Mouse (Mus musculus) adrenal gland, adult (tissue): ENCODE measurements around the gene Eml4.

Source experiments
- DNase-seq, 2 experiments: peaks; one replicate each; pipeline ENCODE4 v3.0.0; 2022 to 2023; ENCODE audit warnings: low spot score in 1 of 2; ENCODE audit not compliant: inconsistent age in 2 of 2

Eml4 gene

GRCm38 (mm10) chr17:83350379-83351091 lies at the start of gene Eml4:
TSS of gene Eml4 (plus strand) at chr17:83350931.
- peak; percentile 95 to 98 for DNase-seq

DNA sequence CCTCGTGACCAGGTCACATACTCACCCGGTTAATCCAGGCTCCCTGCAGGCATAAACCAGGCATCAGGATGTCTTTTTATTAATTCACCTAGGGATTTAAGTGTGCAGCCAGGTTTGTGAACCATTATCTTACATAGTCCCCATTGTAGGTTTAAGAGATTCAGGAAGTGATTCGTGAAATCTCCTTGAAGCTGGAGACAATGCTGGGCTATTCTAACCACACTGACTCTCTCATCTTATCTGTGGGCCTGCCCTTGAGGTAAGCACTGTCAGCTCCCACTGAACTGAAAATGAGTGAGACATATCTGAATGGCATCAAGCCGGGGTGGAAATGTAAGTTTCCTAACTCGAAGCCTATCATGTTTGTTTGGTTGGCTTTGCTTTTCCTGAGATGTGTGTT lies 49.3 kb upstream of the Eml4 start:
- DNase-seq: no peak

- no peak for DNase-seq
These were observed 46.5 kb upstream of the Eml4 start for GRCm38 (mm10) chr17:83304089-83304822.

DNA sequence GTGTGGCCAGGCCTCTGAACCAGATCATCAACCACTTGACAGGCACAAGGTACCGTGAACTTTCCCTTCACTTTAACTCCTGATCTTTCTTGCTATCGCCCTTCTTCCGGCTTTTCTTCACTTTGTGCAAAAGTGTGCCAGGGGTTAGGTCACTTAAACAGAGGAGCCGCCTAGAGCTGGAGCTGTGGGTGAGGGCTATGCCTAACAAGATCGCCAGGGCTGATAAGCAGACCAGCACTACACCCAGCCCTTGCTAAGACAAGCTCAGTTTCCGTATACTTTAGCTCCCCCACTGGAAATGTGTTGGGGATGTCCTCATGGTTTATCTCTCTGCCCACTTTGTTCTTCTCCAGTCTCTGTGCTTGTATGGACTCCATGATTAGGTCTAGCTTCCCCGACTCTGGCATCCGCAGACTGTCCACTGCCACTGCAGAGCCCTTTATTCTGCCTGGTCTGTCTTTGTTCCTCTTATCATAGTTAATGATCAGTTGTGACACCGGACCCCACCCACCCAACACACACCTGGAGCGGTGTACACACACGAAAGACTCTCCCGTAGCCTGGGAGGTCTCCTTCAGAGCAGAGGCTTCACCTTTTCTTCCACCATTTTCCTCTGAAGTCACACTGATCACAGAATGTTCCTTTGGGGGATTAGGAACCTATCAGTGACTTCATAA lies 43.6 kb upstream of the Eml4 start:
- DNase-seq: no peak

DNA sequence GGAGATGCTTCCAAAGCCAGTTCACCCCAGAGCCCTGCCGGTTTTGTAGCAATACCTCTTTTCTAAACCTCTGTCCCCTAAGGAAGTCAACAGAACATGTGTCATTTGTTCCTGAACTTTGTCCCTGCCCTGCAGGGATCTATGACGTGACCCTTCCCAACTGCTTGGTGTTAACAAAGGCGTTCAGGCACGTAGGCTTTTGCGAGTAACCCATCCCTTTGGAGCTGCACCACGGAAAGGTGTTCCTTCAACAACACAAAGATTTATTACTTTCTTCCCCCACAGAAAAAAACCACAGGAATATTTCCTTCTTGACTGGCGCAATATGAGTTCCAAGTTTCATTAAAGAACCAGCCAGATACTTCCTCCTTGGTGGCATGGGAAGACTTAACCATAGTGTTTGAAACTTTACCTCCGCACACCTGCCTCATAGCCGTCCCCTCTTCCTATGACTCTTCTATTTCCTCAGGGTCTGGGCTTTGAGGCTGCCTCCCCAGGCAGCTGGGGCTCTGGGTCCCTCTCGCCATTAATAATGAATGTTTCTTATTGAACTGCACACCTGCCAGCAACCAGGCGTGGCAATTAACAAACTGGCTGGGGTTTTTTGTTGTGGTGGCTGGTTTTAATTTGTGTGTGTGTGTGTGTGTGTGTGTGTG lies 43.0 kb upstream of the Eml4 start:
- no peak for DNase-seq

DNA sequence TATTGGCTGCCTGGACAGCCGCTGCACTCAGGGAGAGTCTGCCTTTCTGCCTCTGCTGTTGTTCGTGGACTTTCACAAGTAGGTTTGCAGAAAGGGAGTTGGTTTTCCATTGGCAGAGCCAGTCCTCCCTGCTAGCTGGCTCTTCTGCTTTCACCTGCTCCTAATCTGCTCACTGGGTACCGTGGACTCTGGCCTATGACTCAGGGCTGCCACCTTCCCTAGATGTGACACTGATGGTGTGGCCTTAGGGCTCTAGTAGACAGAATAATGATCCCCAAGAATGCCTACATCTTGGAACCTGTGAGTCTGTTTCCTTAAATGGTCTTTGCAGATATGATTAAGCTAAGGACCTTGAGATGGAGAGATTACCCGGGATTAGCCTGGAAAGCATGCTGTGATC lies 42.3 kb upstream of the Eml4 start:
- no peak for DNase-seq

- DNase-seq: no peak
These were observed 41.5 kb upstream of the Eml4 start for GRCm38 (mm10) chr17:83309243-83309642.

DNA sequence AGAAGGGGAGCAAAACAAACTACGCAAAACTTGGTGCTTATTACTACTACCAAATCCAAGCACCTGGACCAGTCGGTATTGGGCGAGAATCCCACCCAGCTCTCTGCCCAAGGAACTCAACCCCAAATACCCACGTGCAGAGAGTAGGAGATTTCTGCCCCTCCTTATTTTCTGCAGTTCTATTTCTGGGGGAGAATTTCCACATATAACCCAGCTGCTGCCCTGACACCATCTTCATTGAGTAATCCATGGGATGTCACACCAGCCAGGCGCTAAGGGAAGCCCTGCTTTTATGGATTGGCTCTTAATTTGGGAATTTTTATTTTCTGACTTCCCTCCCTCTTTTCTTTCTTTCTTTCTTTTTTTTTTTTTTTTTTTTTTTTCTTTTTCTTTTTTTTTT lies 38.9 kb upstream of the Eml4 start:
- no peak for DNase-seq

DNA sequence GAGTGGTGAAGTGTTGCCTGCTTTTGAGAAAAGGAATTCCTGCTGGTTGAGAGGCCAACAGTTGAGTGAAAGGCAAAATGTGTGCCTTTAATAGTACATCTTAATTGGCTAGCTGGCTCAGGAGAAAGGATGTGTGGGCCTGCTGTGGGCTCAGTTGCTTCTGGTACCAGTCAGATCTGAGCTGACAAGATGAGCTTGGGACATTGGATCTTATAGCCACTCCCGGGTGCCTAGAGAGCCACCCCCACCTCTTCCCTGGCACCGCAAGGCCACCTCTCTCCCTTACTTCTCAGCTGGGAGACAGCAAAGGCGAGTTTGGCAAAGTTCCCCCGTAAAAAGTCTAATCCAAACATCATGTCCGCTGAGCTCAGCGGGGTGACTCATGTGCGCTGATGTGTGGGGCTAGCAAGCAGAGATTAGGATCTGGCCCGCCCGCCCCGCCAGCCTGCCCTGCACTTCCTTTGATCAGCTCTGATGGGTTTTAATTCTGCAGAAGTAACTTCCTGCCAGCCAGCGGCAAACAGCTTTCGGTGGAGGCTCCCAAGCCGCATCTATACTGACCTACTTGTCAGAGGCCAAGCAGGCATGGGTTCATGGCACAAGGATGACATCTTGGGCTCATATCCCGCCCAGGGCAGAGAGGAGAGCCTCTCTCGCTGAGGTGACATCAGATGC lies 38.4 kb upstream of the Eml4 start:
- peak; percentile 86 to 95 for DNase-seq

GRCm38 (mm10) chr17:83313046-83313689 lies 37.6 kb upstream of the Eml4 start:
- DNase-seq: no peak

DNA sequence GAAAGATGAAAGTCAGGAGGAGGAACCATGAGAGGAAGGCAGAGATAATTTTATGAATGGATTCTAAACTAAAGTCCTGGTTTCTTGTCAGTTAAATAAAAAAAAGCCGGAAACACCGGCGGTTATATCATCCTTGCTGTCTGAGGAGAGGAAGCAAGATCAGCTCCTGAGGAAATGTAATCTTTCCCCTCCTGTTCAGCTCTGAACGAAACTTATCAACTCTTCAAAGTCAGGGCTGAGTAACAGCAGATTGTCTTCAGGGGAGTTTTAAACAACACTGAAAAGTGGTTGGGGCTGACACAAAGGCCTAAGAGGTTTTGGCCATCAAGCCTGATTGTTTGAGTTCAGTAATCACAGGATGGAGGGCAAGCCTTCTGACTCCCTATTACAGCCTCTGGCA lies 35.3 kb upstream of the Eml4 start:
- peak in 1 of 2 experiments; percentile 51 for DNase-seq

DNA sequence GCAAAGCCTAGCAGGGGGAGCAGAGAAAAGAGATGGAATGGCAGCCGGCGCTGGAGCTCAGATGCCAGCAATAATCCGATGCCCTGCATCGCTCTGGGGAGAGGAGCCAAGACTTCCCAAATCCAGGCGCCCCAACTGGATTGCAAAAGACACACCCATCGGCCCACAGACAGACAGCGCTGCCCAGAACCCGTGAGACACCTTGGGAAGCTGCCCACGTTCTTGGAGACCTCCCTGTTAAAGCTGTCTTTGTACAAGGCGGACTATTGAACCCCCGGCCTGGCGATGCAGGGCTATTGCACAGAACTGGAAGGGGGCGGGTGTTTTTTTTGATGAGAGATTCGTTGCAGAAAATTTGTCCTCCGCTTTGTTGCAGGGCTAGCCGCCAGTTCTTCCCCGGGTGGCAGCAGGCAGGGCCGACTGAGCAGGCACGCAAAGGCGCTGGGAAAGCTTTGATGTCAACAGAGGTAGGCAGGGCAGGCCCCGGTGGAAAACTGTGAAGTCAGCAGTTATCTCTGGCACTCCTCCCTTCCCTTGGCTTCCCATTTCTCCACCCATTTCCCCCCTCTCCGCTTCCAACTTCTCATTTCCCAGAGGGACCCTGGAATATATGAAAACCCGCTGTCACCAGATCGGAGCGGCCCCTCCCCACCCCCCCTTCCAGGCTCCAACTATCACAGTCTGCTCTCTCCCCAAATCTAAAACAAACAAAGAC lies 28.0 kb upstream of the Eml4 start:
- peak; percentile 70 to 88 for DNase-seq

DNA sequence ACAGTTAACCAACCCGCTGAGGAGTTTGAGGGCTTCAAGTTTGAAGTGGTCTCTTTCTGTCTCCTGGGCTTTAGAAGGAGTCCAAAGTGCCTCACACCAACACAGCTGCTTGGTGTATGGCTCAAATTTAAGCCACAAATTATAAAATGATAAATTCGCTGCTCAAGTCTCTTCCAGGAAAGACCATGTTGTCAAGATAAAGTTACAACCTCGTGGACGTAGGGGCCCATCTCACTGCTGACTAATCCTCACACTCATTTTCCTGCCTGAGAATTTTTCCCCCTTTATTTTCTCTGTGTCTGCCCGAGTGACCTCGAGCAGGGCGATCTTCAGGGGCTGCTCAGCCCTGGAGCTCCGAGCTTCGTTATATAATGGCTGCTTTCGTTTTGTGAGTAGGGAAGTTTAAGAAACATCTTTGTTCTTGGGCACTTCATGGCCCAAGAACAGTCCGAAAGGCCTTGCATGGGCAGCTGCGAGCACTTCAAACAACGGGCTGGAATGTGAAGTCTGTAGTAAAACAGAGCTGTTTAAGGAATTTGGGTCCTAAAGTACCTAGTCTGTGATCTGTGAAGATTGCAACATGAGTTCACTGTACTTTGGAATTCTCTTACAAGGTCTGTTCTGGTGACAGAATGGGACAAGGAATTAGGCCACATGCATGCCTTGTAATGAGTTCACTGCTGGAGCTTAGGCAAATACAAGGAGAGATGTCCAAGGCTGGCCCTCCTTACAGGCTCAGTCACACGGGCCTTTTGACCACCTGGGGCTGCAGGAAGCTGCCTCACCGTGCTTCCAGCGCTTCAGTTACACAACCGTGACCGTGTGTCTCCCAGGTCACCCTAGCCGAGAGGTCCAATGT lies 27.1 kb upstream of the Eml4 start:
- peak; percentile 65 to 89 for DNase-seq

DNA sequence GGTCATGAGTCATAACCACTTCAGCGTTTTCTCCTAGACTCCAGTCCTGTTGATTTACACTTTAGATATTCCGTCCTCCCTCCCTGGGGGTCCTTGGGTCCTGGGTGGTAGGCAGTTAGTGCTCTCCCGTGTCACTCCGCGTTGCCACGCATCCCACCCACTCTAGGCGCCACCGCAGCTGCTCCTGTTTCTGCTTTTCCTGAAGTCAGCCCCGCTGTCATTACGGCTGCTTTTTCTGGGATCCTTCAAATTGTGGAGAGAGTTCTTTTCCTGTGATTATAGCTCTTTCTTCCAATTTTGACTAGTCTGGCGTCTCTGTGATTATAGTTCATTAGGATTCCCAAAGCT lies 26.5 kb upstream of the Eml4 start:
- no peak for DNase-seq

DNA sequence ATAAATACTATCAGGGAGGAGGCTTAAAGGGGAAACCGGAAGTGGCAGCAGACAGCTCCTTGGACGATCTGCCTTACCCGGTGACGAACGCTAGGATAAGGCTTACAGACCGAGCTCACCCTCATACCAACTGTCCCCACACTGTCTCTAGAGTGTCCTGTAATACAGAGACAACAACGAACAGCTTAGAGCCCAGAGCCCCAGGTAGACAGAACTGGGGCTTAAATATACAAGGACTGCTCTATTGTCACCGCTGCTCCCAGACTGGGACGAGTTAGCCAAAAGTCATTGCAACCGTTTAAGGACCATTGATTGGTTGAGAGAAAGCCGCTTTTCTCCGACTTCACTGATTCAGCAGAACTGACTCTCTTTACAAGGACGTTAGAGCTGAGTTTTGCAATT lies 15.5 kb upstream of the Eml4 start:
- peak in 1 of 2 experiments; percentile 61 for DNase-seq

DNA sequence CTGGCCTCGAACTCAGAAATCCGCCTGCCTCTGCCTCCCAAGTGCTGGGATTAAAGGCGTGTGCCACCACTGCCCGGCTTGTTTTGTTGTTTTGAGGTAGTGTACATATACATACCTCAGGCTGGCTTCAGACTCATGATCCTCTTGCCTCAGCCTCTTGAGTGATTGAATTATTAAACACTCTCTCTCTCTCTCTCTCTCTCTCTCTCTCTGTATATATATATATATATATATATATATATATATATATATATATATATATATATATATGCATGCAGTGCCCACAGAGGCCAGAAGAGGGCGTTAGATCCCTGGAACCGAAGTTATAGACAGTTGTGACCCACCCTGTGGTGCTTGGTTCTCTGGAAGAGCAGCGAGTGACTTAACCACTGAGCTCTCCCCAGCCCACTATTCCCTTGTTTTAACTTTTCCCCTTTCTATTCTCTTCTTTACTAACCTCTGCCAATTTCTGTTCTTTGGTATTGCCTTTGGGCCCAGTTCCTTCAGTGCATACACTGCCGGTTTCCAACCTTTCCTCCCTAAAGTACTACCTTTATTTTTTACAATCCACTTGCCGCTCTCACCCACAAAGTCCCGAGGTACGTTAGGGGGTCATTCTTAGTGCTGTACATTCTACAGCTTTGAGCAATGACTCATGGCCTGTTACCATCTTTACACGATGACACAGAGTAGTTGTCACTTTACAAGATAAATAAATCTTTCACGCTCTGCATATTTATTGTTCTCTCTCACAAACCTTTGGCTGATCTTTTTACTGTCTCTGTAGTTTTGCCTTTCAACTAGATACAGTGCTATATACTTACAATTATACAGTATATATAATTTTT lies 13.5 kb upstream of the Eml4 start:
- DNase-seq: peak in 1 of 2 experiments; percentile 36

DNA sequence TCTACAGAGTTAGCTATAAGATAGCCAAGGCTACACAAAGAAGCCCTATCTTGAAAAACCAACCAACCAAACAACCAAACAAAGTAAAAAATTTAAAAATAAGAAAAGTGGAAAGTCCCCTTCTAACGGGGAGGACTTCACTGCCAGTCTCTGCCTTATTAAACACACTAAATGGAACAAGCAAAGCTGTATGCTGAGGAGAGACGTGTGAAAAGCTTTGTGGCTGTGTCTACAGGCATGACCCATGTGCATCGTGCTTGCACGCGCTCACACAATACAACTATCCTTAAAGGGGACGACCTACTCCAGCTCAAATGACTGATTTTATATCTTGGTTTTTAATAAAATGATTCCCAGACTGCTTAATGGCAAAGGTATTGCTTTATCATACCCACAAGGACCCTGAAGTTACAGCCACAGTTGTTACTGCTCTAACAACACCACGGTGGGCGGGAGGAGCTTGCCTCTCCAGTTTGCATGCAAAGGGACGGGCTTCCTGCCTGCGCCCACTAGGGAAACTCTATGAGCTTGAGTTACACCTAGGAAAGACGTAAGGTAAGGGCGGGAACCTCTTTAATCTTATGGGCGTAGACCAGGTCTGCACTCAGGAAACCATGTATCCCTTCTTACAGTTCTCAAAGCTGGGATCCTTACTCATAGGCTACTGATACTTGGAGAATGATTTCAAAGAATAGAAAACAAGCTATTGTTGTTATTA lies 11.2 kb upstream of the Eml4 start:
- no peak for DNase-seq
